Mouse (Mus musculus) gastrocnemius, postnatal 25 days (tissue): ENCODE measurements around the gene Zscan4d. TPM values are rescaled to one million over a fixed set of nuclear protein-coding genes. Genes with fewer than 3 reads are reported as not detected.
"Not testable (repeated sequence)": the region's sequence is repeated elsewhere in the genome, so short reads cannot be mapped to it uniquely, and the experiment has no call there.

Experiments used
- DNase-seq: peaks from one replicate; pipeline ENCODE4 v3.0.0; 2022
- long read RNA-seq, 2 experiments: library from polyadenylated mRNA; stranded (forward); transcript quantifications; one replicate each; pipeline ENCODE4 v2.0.0; 2021
- total RNA-seq, 2 experiments: library from RNA; stranded (reverse); gene quantifications; 1 replicate in 1 of 2; 2 replicates in 1 of 2; pipeline ENCODE4 v1.2.3; 2021

Zscan4d gene
- not detected for total RNA-seq
- long read RNA-seq, experiment 1 = 0 reads
- long read RNA-seq, experiment 2 = 0 reads

DNA sequence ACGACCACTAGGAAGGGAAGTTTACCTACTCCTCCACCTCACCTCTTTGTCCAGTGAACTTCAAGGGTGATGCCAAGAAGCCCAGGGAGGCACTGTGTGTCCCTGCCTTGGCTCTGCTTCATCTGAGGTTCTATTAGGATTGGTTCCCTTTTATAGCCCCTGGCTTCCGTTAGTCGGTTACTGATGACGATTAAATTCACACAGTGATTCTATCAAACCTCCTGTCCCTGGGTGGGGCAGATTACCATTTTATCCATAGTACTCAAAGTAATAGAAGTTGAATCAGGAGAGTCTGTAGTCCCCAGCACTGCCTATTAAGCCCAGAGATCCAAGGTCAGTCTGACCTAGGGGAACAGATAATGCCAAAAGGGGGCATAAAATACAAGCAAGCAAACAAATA is at the start of gene Zscan4d:
Zscan4d (minus strand) TSS at position 101 of the 400 bp plus-strand sequence.
- DNase-seq = not testable (repeated sequence)

DNA sequence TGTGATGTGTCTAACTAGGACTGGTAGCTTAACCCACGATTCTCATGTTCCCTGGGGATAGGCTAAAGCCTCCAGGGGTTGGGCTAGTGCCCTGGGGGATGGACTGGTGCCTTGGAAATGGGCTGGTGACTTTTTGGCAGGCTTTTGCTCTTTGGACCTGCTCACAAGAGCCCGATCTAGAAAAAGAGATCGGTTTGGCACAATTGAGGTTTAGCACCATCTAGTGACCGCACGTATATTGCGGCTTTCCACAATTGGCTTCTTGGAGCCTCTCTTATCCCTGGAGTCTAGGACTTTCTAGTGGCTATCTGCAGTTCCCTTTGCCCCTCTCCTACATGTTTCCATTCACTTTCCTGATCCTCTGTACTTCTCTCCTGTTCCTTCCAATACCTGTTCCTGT is 7.9 kb downstream of the Zscan4d start:
- not testable (repeated sequence) for DNase-seq

Other genes starting within 250 kb of the Zscan4d start
- gene Zscan4c, start 160.4 kb downstream of the Zscan4d start, total RNA-seq = not detected
- not detected for gene Zscan4-ps1, start 96.5 kb downstream of the Zscan4d start, total RNA-seq
- gene Zscan4e, start 144.5 kb upstream of the Zscan4d start, total RNA-seq = not detected
- gene Zscan4f, start 231.8 kb upstream of the Zscan4d start, total RNA-seq = not detected